Mouse (Mus musculus) right cerebral cortex, adult 2 months (tissue): ENCODE measurements at regions not wholly inside any gene's neighbourhood (a gene's known extent, or its start where the extent isn't known, plus 50 kb on each side); places are given as distances from the start of the nearest gene placed in this dataset.
A peak's percentile ranks its signal among the peaks of the same experiment; 100 is the strongest.

Experiments
- DNase-seq, 2 experiments: peaks; one replicate each; pipeline ENCODE4 v3.0.0; 2021 to 2022; ENCODE audit warnings: low spot score in 2 of 2

- DNase-seq: no peak
Observed at GRCm38 (mm10) chr1:76654826-76655225, 860.1 kb downstream of the Epha4 start.

GRCm38 (mm10) chr1:76658228-76658627 lies 856.7 kb downstream of the Epha4 start:
- no peak for DNase-seq

GRCm38 (mm10) chr1:76660146-76660545 lies 854.7 kb downstream of the Epha4 start:
- no peak for DNase-seq

GRCm38 (mm10) chr1:76664381-76664780 lies 850.5 kb downstream of the Epha4 start:
- no peak for DNase-seq

GRCm38 (mm10) chr1:76676836-76677235 lies 838.1 kb downstream of the Epha4 start:
- no peak for DNase-seq

GRCm38 (mm10) chr1:76705556-76705955 lies 809.3 kb downstream of the Epha4 start:
- DNase-seq: no peak

GRCm38 (mm10) chr1:76717639-76718292 lies 797.1 kb downstream of the Epha4 start:
- no peak for DNase-seq

- DNase-seq: no peak
Observed at GRCm38 (mm10) chr1:76724453-76724852, 790.4 kb downstream of the Epha4 start.

GRCm38 (mm10) chr1:76737003-76737402 lies 777.9 kb downstream of the Epha4 start:
- DNase-seq: no peak

GRCm38 (mm10) chr1:76737663-76738062 lies 777.2 kb downstream of the Epha4 start:
- DNase-seq: no peak

- DNase-seq: no peak
Observed at GRCm38 (mm10) chr1:76772694-76773093, 742.2 kb downstream of the Epha4 start.

- no peak for DNase-seq
Observed at GRCm38 (mm10) chr1:76786871-76787270, 728.0 kb downstream of the Epha4 start.

GRCm38 (mm10) chr1:76793438-76793837 lies 721.5 kb downstream of the Epha4 start:
- DNase-seq: no peak

GRCm38 (mm10) chr1:76819906-76820305 lies 695.0 kb downstream of the Epha4 start:
- DNase-seq: no peak

GRCm38 (mm10) chr1:76821610-76822009 lies 693.3 kb downstream of the Epha4 start:
- DNase-seq: peak; percentile 19 to 38

GRCm38 (mm10) chr1:76829690-76830089 lies 685.2 kb downstream of the Epha4 start:
- DNase-seq: no peak

GRCm38 (mm10) chr1:76832311-76832710 lies 682.6 kb downstream of the Epha4 start:
- DNase-seq: no peak

GRCm38 (mm10) chr1:76835028-76835683 lies 679.7 kb downstream of the Epha4 start:
- DNase-seq: peak; percentile 23 to 24

GRCm38 (mm10) chr1:76849346-76849745 lies 665.5 kb downstream of the Epha4 start:
- no peak for DNase-seq

- peak; percentile 10 to 34 for DNase-seq
Observed at GRCm38 (mm10) chr1:76866304-76866968, 648.5 kb downstream of the Epha4 start.

- DNase-seq: peak; percentile 70 to 71
Observed at GRCm38 (mm10) chr1:76873207-76873606, 641.7 kb downstream of the Epha4 start.

- peak in 1 of 2 experiments; percentile 6 for DNase-seq
Observed at GRCm38 (mm10) chr1:76880111-76880782, 634.6 kb downstream of the Epha4 start.
